Mouse (Mus musculus) G1E (cell line): ENCODE data around the gene Fcrla.

Experiments
- CTCF ChIP-seq: IDR thresholded peaks from 2 replicates; pipeline ENCODE4 v1.5.1; 2012; ENCODE audit warnings: low read depth, low read length, inconsistent platforms, mixed read lengths
- POLR2AphosphoS5 ChIP-seq: IDR thresholded peaks from 2 replicates; pipeline ENCODE4 v1.6.1; 2012; ENCODE audit warnings: low read depth, low read length, inconsistent platforms; ENCODE audit not compliant: insufficient replicate concordance
- TAL1 ChIP-seq: conservative IDR thresholded peaks from 2 replicates; pipeline ENCODE4 v1.6.1; 2012; ENCODE audit warnings: low read depth, low read length, inconsistent platforms, mixed read lengths

DNA sequence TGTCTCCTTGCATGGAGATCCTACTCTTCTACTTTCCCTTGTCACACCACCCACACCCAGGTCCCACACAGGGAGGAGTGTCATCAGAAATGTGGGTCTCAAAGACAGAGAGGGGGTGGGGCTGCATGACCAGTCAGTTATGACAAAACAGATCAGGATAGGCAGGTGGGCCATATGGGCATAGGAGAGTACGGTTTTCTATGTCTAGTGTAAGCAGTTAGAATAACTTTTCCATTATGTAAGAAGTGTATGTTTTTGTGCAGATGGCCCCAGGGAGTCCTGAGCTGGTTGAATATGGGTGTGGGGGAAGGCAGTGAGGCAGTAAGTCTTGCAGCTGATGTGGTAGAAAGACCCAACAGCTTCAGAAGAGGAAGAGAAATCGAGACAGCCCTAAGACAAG is 1.1 kb upstream of the Fcrla start:
- TF ChIP-seq CTCF, result no peak
- no peak for TF ChIP-seq TAL1
- no peak for TF ChIP-seq POLR2AphosphoS5
